Mouse (Mus musculus): ENCODE data around the gene Sult1a1.

Gene Sult1a1

DNA sequence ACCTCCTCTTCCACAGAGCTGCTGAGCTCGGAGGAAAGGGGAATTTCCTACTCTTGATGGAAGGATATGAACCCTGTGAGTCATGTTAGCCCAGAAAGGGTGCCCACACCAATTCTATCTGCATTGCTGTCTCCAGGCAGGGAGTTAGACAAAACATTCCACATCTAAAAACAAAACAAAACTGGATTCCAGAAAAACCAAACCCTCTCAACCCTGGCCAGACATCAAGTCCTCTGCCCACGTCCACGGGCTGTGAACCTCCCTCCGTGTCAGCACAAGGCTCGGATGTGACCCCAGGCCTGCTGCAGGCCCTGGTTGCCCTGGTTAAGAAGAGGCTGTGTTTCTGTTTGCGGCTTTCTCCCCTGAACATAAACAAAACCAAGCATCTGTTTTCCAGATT, 48.1 kb downstream of the Sult1a1 start:
- DNase-seq (ENCODE audit: extremely low spot score, low read depth, low spot score): no peak

DNA sequence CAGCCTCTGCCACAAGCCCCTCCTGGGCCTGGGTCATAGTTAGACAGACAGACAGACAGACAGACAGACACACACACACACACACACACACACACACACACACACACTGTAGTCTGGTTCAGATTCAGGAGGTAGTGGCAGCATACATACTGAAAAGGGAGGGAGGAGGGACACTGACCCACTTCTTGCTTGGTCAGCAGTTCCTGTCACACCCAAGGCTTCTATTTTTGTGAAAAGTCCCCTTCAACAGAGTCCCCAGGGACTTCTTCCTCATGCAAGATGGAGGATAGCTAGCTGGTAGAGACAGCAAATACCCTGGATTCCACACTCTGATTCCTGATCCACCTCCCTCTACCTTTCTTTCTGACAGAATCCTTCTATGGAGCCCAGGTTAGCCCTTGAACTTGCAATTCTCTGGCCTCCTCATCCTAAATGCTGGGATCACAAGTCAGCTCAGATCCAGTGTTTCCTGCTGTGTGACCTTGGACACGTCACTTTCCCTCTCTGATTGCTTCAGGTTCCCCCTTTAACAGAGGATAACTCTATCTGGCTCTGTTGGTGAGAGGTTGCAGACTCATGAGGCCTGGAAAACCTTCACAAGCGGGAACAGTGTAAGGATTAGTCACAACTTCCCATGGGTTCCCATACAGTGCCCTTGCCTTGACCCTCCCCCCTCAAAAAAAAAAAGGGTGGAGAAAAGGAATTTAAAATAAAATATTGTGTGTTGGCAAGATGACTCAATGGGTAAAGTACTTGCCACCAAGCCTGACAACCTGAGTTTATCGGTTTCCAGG, 50.2 kb downstream of the Sult1a1 start:
- DNase-seq (ENCODE audit: extremely low spot score, low read depth, low spot score): no peak

DNA sequence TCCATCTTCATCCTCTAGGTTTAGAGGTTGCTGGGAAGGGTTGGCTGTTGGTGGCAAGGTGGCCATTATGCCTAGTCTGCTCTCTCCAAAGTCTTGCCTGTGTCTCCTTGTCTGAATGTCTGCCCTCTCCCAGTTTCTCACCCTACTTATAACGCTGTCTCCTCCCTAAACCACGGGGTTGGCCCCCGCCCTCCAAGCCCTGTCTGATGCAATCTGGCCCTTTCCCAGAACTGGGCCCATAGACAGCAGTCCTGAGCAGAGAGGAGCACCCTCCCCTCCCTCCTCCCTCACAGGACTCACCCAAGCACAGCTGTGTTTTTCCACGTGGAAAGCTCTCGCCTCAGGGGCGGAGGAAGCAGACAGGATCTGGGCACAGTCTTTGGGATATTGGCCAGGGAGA, 50.9 kb downstream of the Sult1a1 start:
- no peak for DNase-seq (ENCODE audit: extremely low spot score, low read depth, low spot score)

DNA sequence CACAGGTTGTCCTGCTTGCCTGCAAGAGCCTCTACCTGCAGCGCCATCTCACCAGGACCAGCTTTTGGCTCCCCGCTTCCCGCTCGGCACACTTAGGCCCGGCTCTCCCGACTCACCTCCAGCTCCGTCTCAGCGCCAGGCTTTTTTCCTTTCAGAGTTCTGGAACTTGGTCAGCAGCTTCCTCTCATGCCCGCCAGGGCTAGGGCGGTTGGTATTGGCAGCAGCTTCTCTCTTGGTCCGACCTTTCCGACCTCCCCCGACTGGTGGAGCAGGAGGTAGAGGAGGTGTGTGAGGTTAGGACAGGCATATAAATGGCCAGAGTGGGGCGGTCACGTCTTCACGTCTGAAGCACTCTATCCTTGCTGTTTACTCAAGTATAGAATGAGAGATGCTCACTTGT, 51.5 kb downstream of the Sult1a1 start:
- no peak for DNase-seq (ENCODE audit: extremely low spot score, low read depth, low spot score)

DNA sequence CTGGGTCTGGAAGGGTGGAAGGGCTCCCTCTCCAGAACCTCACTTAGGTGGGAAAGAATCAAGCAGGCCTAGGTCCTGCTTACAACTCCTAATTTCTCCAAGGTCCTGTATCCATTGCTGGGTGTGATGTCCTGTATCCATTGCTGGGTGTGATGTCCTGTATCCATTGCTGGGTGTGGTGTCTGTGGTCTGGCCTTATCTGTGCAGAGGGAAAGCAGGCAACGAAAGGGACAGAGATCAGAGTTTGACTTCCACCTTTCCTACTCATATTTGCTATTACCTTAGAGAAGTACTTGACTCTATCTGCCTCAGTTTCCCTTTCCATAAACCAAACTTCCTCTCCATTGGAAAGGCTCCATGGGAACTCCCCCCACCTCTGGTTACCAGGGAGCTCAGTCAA, 52.9 kb downstream of the Sult1a1 start:
- no peak for DNase-seq (ENCODE audit: extremely low spot score, low read depth, low spot score)
